Mouse (Mus musculus): ENCODE measurements around the gene Exoc7. TPM values are rescaled to one million over a fixed set of nuclear protein-coding genes. Genes with fewer than 3 reads are reported as not detected.

The Exoc7 gene
- polyA plus RNA-seq, 1 experiment from 2014 or later: 113 TPM

- WGBS: 87% methylated on average over 3 of the region's 3 CpGs
- Histone ChIP-seq H3K4me2 (no peak overlapping the region), H3K4me1 (no peaks in the 10 kb centered on the region)
Observed at GRCm38 (mm10) chr11:116253076-116253600, 53.9 kb downstream of the Exoc7 start.

GRCm38 (mm10) chr11:116250898-116251297 lies 56.1 kb downstream of the Exoc7 start:
- Histone ChIP-seq H3K4me3 (replicated peaks) (no peak overlapping the region), H3K27me3 (replicated peaks) (no peaks in the 10 kb centered on the region), H3K4me1 (no peaks in the 10 kb centered on the region), H3K9ac (replicated peaks) (no peak overlapping the region), H3K9me3 (replicated peaks) (no peaks in the 10 kb centered on the region), H3K27ac (replicated peaks) (no peak overlapping the region), H3K4me2 (no peak overlapping the region), H3K36me3 (peaks cover 97% of the 10 kb centered on the region)
- WGBS: 92% methylated on average over 8 of the region's 8 CpGs
- no peak for ATAC-seq (ENCODE audit: low FRiP score)

More at GRCm38 (mm10) chr11:116253076-116253600, 53.9 kb downstream of the Exoc7 start:
- Histone ChIP-seq H3K36me3 (peaks cover 92% of the 10 kb centered on the region), H3K4me3 (replicated peaks) (no peak overlapping the region), H3K9me3 (replicated peaks) (no peaks in the 10 kb centered on the region), H3K9ac (replicated peaks) (no peak overlapping the region), H3K27me3 (replicated peaks) (no peaks in the 10 kb centered on the region), H3K27ac (replicated peaks) (no peak overlapping the region)
- no peak for ATAC-seq (ENCODE audit: low FRiP score)

- Histone ChIP-seq H3K36me3 (peaks cover 99% of the 10 kb centered on the region), H3K9ac (replicated peaks) (no peak overlapping the region), H3K4me1 (no peaks in the 10 kb centered on the region), H3K27ac (replicated peaks) (no peak overlapping the region), H3K4me2 (no peak overlapping the region), H3K27me3 (replicated peaks) (no peaks in the 10 kb centered on the region), H3K9me3 (replicated peaks) (no peaks in the 10 kb centered on the region), H3K4me3 (replicated peaks) (no peak overlapping the region)
- 86% methylated on average over 14 of the region's 14 CpGs for WGBS
- ATAC-seq (ENCODE audit: low FRiP score): no peak
Observed at GRCm38 (mm10) chr11:116247502-116248222, 59.4 kb downstream of the Exoc7 start.

DNA sequence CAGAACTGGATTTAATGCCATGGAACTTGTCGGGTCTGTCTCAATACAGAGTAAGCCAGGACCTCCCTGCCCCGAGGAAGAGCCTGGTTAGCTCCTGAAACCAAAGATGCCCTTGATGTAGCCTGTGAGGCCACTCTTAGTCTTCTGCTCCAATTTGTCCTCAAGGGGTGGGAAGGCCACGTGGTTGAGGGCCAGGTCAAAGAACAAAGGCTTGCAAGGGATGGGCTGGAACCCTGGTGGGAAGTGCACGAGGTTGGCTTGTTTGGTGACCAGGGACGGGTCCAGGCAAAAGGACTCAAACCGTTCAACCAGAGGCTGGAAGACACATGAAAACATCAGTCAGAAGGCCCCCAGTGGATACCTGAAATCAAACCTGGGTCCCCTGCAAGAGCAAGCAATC lies 61.4 kb downstream of the Exoc7 start:
- Histone ChIP-seq H3K4me3 (replicated peaks) (no peak overlapping the region), H3K36me3 (peaks cover 78% of the 10 kb centered on the region), H3K27me3 (replicated peaks) (no peaks in the 10 kb centered on the region), H3K4me1 (no peaks in the 10 kb centered on the region), H3K27ac (replicated peaks) (no peak overlapping the region), H3K9ac (replicated peaks) (no peak overlapping the region), H3K9me3 (replicated peaks) (no peaks in the 10 kb centered on the region), H3K4me2 (no peak overlapping the region)
- no peak for ATAC-seq (ENCODE audit: low FRiP score)
- 80% methylated on average over 6 of the region's 6 CpGs for WGBS

GRCm38 (mm10) chr11:116244580-116244979 lies 62.5 kb downstream of the Exoc7 start:
- WGBS: 89% methylated on average over 8 of the region's 8 CpGs
- Histone ChIP-seq H3K9ac (replicated peaks) (no peak overlapping the region), H3K9me3 (replicated peaks) (no peaks in the 10 kb centered on the region), H3K27me3 (replicated peaks) (no peaks in the 10 kb centered on the region), H3K4me2 (no peak overlapping the region), H3K27ac (replicated peaks) (no peak overlapping the region), H3K4me3 (replicated peaks) (no peak overlapping the region), H3K36me3 (peaks cover 68% of the 10 kb centered on the region), H3K4me1 (no peaks in the 10 kb centered on the region; the same call in 1 of the 2 replicates)
- ATAC-seq (ENCODE audit: low FRiP score): no peak

DNA sequence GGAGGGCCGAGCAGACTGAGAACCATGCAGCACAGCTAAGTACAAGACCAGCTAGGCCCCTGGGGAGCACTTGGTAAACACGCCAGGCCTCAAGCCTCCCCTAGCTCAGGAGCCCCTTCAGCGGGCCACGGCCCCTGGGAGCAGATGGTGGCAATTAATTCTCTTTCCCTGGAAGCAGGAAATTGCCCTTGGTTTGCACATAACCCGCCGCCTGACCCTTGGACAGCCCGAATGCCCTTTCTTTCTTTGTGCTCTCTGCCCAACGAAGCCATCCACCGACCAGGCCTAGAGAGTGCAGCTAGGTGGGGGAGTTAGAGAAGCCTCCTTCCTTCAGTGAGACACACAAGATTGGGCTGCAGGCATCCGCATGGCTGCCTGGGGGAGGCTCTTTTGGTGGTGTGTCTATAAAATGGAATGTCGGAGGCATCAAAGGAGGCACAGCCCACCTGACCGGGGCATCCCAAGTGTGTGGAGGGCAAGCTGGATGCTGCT lies 65.2 kb downstream of the Exoc7 start:
- Histone ChIP-seq H3K27ac (replicated peaks) (no peak overlapping the region), H3K36me3 (peaks cover 40% of the 10 kb centered on the region), H3K27me3 (replicated peaks) (peaks cover 20% of the 10 kb centered on the region), H3K4me1 (peaks cover 4% of the 10 kb centered on the region; the same call in 1 of the 2 replicates), H3K4me3 (replicated peaks) (no peak overlapping the region), H3K4me2 (no peak overlapping the region), H3K9me3 (replicated peaks) (no peaks in the 10 kb centered on the region), H3K9ac (replicated peaks) (no peak overlapping the region)
- ATAC-seq (ENCODE audit: low FRiP score): no peak
- WGBS: 15% methylated on average over 12 of the region's 12 CpGs

- Histone ChIP-seq H3K9me3 (replicated peaks) (no peaks in the 10 kb centered on the region), H3K9ac (replicated peaks) (no peak overlapping the region), H3K4me1 (peaks cover 4% of the 10 kb centered on the region; the same call in 1 of the 2 replicates), H3K27me3 (replicated peaks) (peaks cover 21% of the 10 kb centered on the region), H3K4me3 (replicated peaks) (no peak overlapping the region), H3K27ac (replicated peaks) (no peak overlapping the region), H3K36me3 (peaks cover 20% of the 10 kb centered on the region), H3K4me2 (no peak overlapping the region)
- no peak for ATAC-seq (ENCODE audit: low FRiP score)
- 13% methylated on average over 7 of the region's 7 CpGs for WGBS
Observed at GRCm38 (mm10) chr11:116239797-116240196, 67.2 kb downstream of the Exoc7 start.

Other genes starting within 250 kb of the Exoc7 start
- gene Unc13d, start 229.3 kb downstream of the Exoc7 start, polyA plus RNA-seq (2015; fragmentation: Nextera tagmentation; extraction: Ambion mirVana): 1.0 and 7.1 TPM in 2 replicates
- 162 and 167 TPM in 2 replicates for gene Wbp2, start 220.2 kb downstream of the Exoc7 start, polyA plus RNA-seq (2015; fragmentation: Nextera tagmentation; extraction: Ambion mirVana)
- 9.8 TPM in 2 replicates for gene Trim47, start 180.0 kb downstream of the Exoc7 start, polyA plus RNA-seq (2015; fragmentation: Nextera tagmentation; extraction: Ambion mirVana)
- gene Trim65, start 176.1 kb downstream of the Exoc7 start, polyA plus RNA-seq (2015; fragmentation: Nextera tagmentation; extraction: Ambion mirVana): 3.4 and 4.1 TPM in 2 replicates
- gene Mrpl38, start 168.4 kb downstream of the Exoc7 start, polyA plus RNA-seq (2015; fragmentation: Nextera tagmentation; extraction: Ambion mirVana): 82.2 and 95.1 TPM in 2 replicates
- 44.2 and 48.5 TPM in 2 replicates for gene Fbf1, start 139.1 kb downstream of the Exoc7 start, polyA plus RNA-seq (2015; fragmentation: Nextera tagmentation; extraction: Ambion mirVana)
- 90.4 and 93.5 TPM in 2 replicates for gene Ten1, start 108.4 kb downstream of the Exoc7 start, polyA plus RNA-seq (2015; fragmentation: Nextera tagmentation; extraction: Ambion mirVana)
- gene Acox1, start 108.2 kb downstream of the Exoc7 start, polyA plus RNA-seq (2015; fragmentation: Nextera tagmentation; extraction: Ambion mirVana): 58.1 and 61.7 TPM in 2 replicates
- gene Evpl, start 69.2 kb downstream of the Exoc7 start, polyA plus RNA-seq (2015; fragmentation: Nextera tagmentation; extraction: Ambion mirVana): 1.00 and 1.9 TPM in 2 replicates
- gene Srp68, start 33.0 kb downstream of the Exoc7 start, polyA plus RNA-seq (2015; fragmentation: Nextera tagmentation; extraction: Ambion mirVana): 64.2 and 77.9 TPM in 2 replicates
- gene Galr2, start 26.3 kb downstream of the Exoc7 start, polyA plus RNA-seq (2015; fragmentation: Nextera tagmentation; extraction: Ambion mirVana): 0.47 and 0.52 TPM in 2 replicates
- gene Foxj1, start 28.2 kb upstream of the Exoc7 start, polyA plus RNA-seq (2015; fragmentation: Nextera tagmentation; extraction: Ambion mirVana): 11.3 and 12.1 TPM in 2 replicates
- gene Rnf157, start 105.8 kb upstream of the Exoc7 start, polyA plus RNA-seq (2015; fragmentation: Nextera tagmentation; extraction: Ambion mirVana): 69.9 and 85.4 TPM in 2 replicates
- 33.9 and 39.2 TPM in 2 replicates for gene Ubald2, start 126.9 kb upstream of the Exoc7 start, polyA plus RNA-seq (2015; fragmentation: Nextera tagmentation; extraction: Ambion mirVana)
- 0.15 TPM in 1 of 2 replicates, not detected in the other for gene Qrich2, start 159.0 kb upstream of the Exoc7 start, polyA plus RNA-seq (2015; fragmentation: Nextera tagmentation; extraction: Ambion mirVana)
- gene Prpsap1, start 187.0 kb upstream of the Exoc7 start, polyA plus RNA-seq (2015; fragmentation: Nextera tagmentation; extraction: Ambion mirVana): 173 and 184 TPM in 2 replicates
- gene Sphk1, start 223.7 kb upstream of the Exoc7 start, polyA plus RNA-seq (2015; fragmentation: Nextera tagmentation; extraction: Ambion mirVana): 2.8 and 4.5 TPM in 2 replicates

All from neural tube, embryonic 15.5 days (tissue).